Mouse (Mus musculus) midbrain, postnatal 0 days (tissue): ENCODE data around the gene Ppp4c. TPM values are rescaled to one million over a fixed set of nuclear protein-coding genes. Genes with fewer than 3 reads are reported as not detected.

Experiments
- ATAC-seq: fragments of 200-750 bp; cut with Nextera tagmentation; 2 replicates; pipeline ENCODE4 v1.8.0; 2017; ENCODE audit warnings: moderate number of reproducible peaks, mild to moderate bottlenecking, moderate TSS enrichment, moderate library complexity; ENCODE audit not compliant: low FRiP score
- DNase-seq: peaks from one replicate; pipeline ENCODE4 v3.0.0-alpha.2; 2015; ENCODE audit warnings: low spot score
- H3K27ac ChIP-seq: fragments of 300-500 bp; sonication (generic); 2 replicates; pipeline ENCODE4 v1.5.1; 2014; ENCODE audit warnings: low read depth, mild to moderate bottlenecking, low read length, mixed read lengths
- H3K27me3 ChIP-seq: fragments of 300-500 bp; sonication (generic); 2 replicates; pipeline ENCODE4 v1.6.1; 2014; ENCODE audit warnings: low read length, control low read depth, mixed read lengths; ENCODE audit not compliant: insufficient read depth
- H3K36me3 ChIP-seq: fragments of 300-500 bp; sonication (generic); 2 replicates; pipeline ENCODE4 v1.6.1; 2014; ENCODE audit warnings: low read length, control low read depth, mixed read lengths; ENCODE audit not compliant: insufficient read depth
- H3K4me1 ChIP-seq: fragments of 300-500 bp; sonication (generic); 2 replicates; pipeline ENCODE4 v1.6.1; 2014; ENCODE audit warnings: mild to moderate bottlenecking, control low read depth, antibody characterized with exemption, low read length, mixed read lengths; ENCODE audit not compliant: insufficient read depth
- H3K4me2 ChIP-seq: fragments of 300-500 bp; sonication (generic); 2 replicates; pipeline ENCODE4 v1.6.1; 2014; ENCODE audit warnings: low read depth, mild to moderate bottlenecking, low read length, mixed read lengths; ENCODE audit not compliant: poor library complexity, severe bottlenecking
- H3K4me3 ChIP-seq: fragments of 300-500 bp; sonication (generic); 2 replicates; pipeline ENCODE4 v1.5.1; 2014; ENCODE audit warnings: low read depth, mild to moderate bottlenecking, low read length, moderate library complexity
- H3K9ac ChIP-seq: fragments of 300-500 bp; sonication (generic); replicated peaks from 2 replicates; pipeline ENCODE4 v1.6.1; 2014; ENCODE audit warnings: mild to moderate bottlenecking, low read length, moderate library complexity, mixed read lengths; ENCODE audit not compliant: poor library complexity, severe bottlenecking
- H3K9me3 ChIP-seq: fragments of 300-500 bp; sonication (generic); 2 replicates; pipeline ENCODE4 v1.6.1; 2016; ENCODE audit warnings: low read length, control low read depth
- CTCF ChIP-seq: IDR thresholded peaks from 2 replicates; pipeline ENCODE4 v1.5.1; 2016; ENCODE audit warnings: antibody characterized with exemption, mild to moderate bottlenecking
- WGBS: fragments of 180-500 bp; shearing (Covaris S2); extraction: QIAGEN DNeasy Blood & Tissue Kit; methylation state at CpG from one replicate; pipeline ENCODE4 v1.1.7; 2014; 5-methylcytosine and 5-hydroxymethylcytosine counted together
- polyA plus RNA-seq: library from polyadenylated mRNA; unstranded; fragments of >200 nt; fragmentation: Nextera tagmentation; extraction: Ambion mirVana; gene quantifications from 2 replicates; pipeline ENCODE4 v1.2.1, GENCODE M21; 2015
- total RNA-seq: library from RNA; depleted of rRNA; stranded (reverse); fragments of >200 nt; gene quantifications from 2 replicates; pipeline ENCODE4 v1.2.3, GENCODE M21; 2014

Ppp4c gene
- total and polyA plus RNA-seq, 2 experiments from 2014 or later: 127 to 137 TPM

DNA sequence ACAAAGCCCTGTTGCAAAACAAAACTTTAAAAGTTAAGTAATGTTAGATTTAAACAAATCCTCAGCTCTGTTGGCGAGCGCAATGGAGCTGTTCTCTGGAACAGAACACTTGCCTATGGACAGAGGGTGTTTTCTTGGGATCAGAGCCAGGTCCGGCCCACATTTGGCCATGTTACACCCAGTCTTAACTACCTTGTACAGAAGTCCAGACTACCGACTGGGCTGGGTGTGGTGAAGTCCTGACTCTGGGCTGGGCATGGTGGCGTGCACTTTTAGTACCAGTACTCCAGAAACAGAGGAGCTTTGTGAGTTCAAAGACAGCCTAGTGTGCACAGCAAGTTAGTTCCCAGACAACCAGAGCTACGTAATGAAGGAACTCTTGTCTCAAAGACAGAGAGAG lies 14.7 kb upstream of the Ppp4c start:
- Histone ChIP-seq H3K4me3 (no peak overlapping the region), H3K27me3 (no peaks in the 10 kb centered on the region), H3K4me1 (peaks cover 6% of the 10 kb centered on the region; the same call in 1 of the 2 replicates), H3K27ac (no peak overlapping the region), H3K4me2 (no peak overlapping the region), H3K36me3 (peaks cover 4% of the 10 kb centered on the region; the same call in 1 of the 2 replicates), H3K9me3 (no peaks in the 10 kb centered on the region), H3K9ac (no peak overlapping the region)
- ATAC-seq (no peak), DNase-seq (no peak)
- TF ChIP-seq CTCF: no peak
- WGBS: 88% methylated on average over 6 of the region's 6 CpGs

DNA sequence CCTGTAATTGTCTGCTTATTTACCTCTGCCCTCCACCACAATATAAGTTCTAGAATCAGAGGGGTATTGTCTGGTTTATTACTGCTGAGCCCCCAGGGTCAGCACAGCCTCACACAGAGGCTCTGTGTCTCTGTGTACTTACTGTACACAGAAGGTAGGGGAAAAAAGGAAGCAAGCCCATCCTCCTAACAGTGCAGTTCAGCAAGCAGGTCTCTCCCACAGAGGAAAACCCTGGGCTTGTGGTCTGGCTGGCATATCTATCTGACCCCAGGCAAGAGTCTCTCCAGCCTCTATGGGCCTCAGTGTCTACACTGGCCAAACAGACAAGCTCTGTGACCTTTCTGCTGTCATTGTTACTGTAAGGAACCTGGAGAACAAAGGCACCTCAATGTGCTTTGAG lies 11.5 kb upstream of the Ppp4c start:
- Histone ChIP-seq H3K4me3 (no peak overlapping the region), H3K36me3 (peaks cover 4% of the 10 kb centered on the region; the same call in 1 of the 2 replicates), H3K27ac (no peak overlapping the region), H3K9ac (no peak overlapping the region), H3K9me3 (no peaks in the 10 kb centered on the region), H3K4me1 (peaks cover 14% of the 10 kb centered on the region), H3K27me3 (no peaks in the 10 kb centered on the region), H3K4me2 (no peak overlapping the region)
- DNase-seq: no peak
- TF ChIP-seq CTCF: no peak
- ATAC-seq: no peak

DNA sequence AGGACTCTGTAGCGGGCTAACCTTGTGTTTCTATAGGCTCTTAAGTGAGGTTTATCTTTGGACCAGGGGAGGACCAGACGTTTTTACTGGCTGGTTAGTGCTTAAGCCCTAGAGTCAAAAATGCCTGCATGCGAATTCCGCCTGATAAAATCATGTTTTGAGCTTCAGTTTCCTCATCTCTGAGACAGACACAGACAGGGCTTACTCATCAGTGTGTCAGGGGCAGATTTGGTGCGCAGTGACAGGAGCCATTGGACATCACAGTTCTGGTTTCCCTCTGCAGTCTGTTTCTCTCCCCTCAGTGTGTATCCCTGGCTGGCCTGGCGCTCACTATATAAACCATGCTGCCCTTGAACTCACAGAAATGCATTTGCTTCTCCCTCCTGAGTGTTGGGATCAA lies 10.9 kb upstream of the Ppp4c start:
- H3K27me3 ChIP-seq: no peaks in the 10 kb centered on the region
- DNase-seq: no peak
- no peak overlapping the region for H3K9ac ChIP-seq
- H3K9me3 ChIP-seq: no peaks in the 10 kb centered on the region
- H3K27ac ChIP-seq: no peak overlapping the region
- 93% methylated on average over 6 of the region's 6 CpGs for WGBS
- peaks cover 4% of the 10 kb centered on the region; the same call in 1 of the 2 replicates for H3K36me3 ChIP-seq
- no peak overlapping the region for H3K4me2 ChIP-seq
- peaks cover 13% of the 10 kb centered on the region for H3K4me1 ChIP-seq
- no peak overlapping the region for H3K4me3 ChIP-seq
- no peak for TF ChIP-seq CTCF
- no peak for ATAC-seq

DNA sequence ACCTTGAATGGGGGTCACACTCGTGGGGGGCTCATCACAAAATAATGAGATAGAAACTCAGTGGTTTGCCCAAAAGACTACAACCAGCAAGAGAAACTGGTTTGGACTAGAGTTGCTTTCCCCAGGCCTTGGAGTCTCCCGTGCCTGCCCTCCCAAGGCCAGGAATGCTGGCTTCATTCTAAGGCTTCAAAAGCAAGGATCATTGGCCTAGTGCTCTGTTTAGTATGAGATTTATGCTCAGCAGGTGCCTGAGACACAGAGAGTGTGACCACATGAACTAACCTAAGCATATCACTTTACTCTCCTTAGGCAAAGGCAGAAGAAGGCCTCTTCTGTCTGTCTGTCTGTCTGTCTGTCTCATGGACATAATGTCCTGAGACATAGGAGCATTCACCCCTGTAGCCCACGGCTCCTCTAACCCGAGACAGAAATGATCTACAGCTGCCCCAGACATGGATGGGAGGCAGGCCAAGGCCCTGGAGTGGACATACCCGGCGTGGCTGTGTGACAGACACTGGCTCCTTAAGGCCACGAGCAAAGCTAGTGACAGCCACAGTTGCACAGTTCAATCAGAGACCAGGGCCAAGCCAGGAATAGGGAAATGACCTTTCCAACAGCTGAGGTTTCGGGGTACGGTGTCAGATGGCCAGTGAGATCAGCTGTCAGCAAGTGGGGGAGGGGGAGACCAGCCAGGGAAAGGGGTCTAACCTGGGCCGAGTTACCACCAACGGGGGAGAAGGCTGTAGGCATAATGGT lies 10.0 kb upstream of the Ppp4c start:
- no peak for TF ChIP-seq CTCF
- no peaks in the 10 kb centered on the region for H3K27me3 ChIP-seq
- H3K36me3 ChIP-seq: peaks cover 4% of the 10 kb centered on the region; the same call in 1 of the 2 replicates
- H3K4me3 ChIP-seq: no peak overlapping the region
- DNase-seq: no peak
- no peak overlapping the region for H3K27ac ChIP-seq
- no peak for ATAC-seq
- peaks cover 12% of the 10 kb centered on the region for H3K4me1 ChIP-seq
- H3K9me3 ChIP-seq: no peaks in the 10 kb centered on the region
- 89% methylated on average over 11 of the region's 11 CpGs for WGBS
- no peak overlapping the region for H3K9ac ChIP-seq
- H3K4me2 ChIP-seq: no peak overlapping the region

DNA sequence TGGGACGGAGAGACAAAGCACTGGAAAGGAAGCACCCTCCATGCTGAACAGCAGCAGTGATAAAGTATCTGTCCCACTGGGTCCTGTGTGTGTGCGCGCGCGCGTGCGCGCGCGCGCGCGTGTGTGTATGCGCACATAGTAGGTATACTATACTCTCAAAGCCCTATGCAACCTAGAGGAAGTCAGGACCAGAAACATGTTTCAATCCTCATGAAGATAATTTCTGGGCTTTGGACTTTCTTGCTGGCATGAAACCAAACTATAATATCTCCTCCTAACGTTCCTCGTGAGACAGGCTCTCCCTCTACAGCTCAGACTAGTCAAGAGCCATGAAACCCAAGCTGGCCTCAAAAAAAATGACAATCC lies 8.7 kb upstream of the Ppp4c start:
- H3K9me3 ChIP-seq: no peaks in the 10 kb centered on the region
- ATAC-seq (no peak), DNase-seq (no peak)
- H3K9ac ChIP-seq: 0 out of 2 replicates have a peak overlapping the region, but pooled peaks have one; percentile 74
- peaks cover 6% of the 10 kb centered on the region; the same call in 1 of the 2 replicates for H3K36me3 ChIP-seq
- 97% methylated on average over 16 of the region's 16 CpGs for WGBS
- no peak overlapping the region for H3K4me2 ChIP-seq
- TF ChIP-seq CTCF: no peak
- no peak overlapping the region for H3K27ac ChIP-seq
- no peak overlapping the region for H3K4me3 ChIP-seq
- peaks cover 12% of the 10 kb centered on the region for H3K4me1 ChIP-seq
- H3K27me3 ChIP-seq: no peaks in the 10 kb centered on the region

DNA sequence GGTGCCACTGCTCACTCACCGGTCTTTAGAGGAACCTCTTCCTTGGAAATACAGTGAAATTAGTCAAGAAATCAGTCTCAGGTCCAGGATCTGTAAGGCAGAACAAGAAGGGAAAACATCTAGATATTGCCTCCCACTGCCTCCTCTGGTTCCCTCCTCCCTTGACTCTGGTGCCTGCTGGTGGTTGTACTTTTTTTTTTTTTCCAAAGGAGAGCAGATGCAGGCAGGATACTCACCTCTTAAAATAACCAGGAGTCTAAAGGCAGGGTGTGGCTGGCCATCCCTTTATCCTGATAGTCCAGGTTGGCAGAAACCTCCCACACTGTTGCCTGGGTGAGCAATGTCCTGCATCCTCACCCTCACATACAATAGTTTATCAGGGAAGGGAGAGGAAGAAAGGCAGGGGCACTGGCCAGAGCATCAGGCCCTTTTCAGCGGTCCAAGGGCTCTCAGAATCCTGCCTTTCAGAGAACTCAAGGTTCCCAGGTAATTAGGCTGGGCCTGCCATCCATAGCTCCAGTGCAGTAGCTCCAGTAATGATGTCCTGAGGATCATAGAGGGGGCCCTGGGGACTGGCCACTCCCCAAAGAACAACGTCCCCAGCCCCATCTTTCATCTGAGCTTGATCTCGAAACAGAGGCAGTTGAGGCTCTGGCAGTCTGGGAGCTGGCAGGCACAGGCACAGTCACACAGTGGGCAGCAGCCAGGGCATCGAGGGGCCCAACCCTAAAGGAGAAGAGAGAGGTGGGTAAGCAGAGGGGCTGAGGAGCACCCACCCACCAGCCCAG lies 8.2 kb upstream of the Ppp4c start:
- no peak for DNase-seq

More for the DNA sequence above, 8.2 kb upstream of the Ppp4c start:
- H3K9me3 ChIP-seq: no peaks in the 10 kb centered on the region
- H3K9ac ChIP-seq: peak overlapping the region; percentile 74
- peaks cover 12% of the 10 kb centered on the region for H3K4me1 ChIP-seq
- peak overlapping the region; percentile 92 for H3K27ac ChIP-seq
- H3K27me3 ChIP-seq: no peaks in the 10 kb centered on the region
- ATAC-seq: no peak
- peak overlapping the region; percentile 87 for H3K4me2 ChIP-seq
- peak overlapping the region; percentile 82 for H3K4me3 ChIP-seq
- 52% methylated on average over 5 of the region's 5 CpGs for WGBS
- TF ChIP-seq CTCF: no peak
- H3K36me3 ChIP-seq: peaks cover 9% of the 10 kb centered on the region; the same call in 1 of the 2 replicates
